Mouse (Mus musculus): ENCODE data around the gene Sec23b.

- TF ChIP-seq GATA1 (IDR thresholded peaks at IDR 0.05; ENCODE audit: low read length) (no peak), TAL1 (IDR thresholded peaks at IDR 0.05; ENCODE audit: low read length) (no peak)
These were observed 61.2 kb downstream of the Sec23b start for GRCm38 (mm10) chr2:144617074-144617874.
